Mouse (Mus musculus) stomach, postnatal 0 days (tissue): ENCODE results near the gene Metrn.

ENCODE experiments used
- CTCF ChIP-seq: IDR thresholded peaks from 2 replicates; pipeline ENCODE4 v1.5.1; 2016; ENCODE audit warnings: antibody characterized with exemption, low read depth, mild to moderate bottlenecking, moderate library complexity
- EP300 ChIP-seq: optimal IDR thresholded peaks from 2 replicates; pipeline ENCODE3; 2016; ENCODE audit warnings: antibody characterized with exemption

GRCm38 (mm10) chr17:25827011-25827410 lies 30.1 kb upstream of the Metrn start:
- TF ChIP-seq CTCF (no peak), EP300 (no peak)
